Mouse (Mus musculus): Measurements from ENCODE around the gene Ate1.

DNA sequence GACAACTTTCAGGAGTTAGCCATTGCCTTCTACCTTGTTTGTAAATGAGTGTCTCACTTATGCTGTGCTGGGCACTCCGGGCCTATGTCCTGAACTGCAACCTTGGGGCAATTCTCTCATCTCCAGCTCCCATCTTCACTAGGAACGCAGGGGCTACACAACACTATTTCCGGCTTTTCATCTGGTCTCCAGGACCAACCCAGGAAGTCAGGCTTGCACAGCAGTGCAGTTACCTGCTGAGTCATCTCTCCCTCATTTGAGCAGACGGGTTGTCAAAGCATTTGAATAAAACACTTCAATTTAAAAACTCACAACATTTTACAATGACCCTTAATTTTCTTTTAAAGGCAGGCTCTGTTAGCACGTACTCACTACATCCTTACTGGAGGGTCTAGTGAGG is 9.9 kb downstream of the Ate1 start:
- no peak for TF ChIP-seq POLR2A (IDR thresholded peaks at IDR 0.05; ENCODE audit: low read depth, low read length)
- TF ChIP-seq CTCF (IDR thresholded peaks at IDR 0.05; ENCODE audit: extremely low read depth, insufficient read length, insufficient replicate concordance, low read depth, low read length): no peak

All from small intestine, adult 2 months (tissue).